Mouse (Mus musculus): ENCODE measurements around the gene Hist3h2ba.

Gene Hist3h2ba

GRCm38 (mm10) chr11:58985299-58985917 is 36.7 kb downstream of the Hist3h2ba start:
- DNase-seq (ENCODE audit: low spot score): no peak

DNA sequence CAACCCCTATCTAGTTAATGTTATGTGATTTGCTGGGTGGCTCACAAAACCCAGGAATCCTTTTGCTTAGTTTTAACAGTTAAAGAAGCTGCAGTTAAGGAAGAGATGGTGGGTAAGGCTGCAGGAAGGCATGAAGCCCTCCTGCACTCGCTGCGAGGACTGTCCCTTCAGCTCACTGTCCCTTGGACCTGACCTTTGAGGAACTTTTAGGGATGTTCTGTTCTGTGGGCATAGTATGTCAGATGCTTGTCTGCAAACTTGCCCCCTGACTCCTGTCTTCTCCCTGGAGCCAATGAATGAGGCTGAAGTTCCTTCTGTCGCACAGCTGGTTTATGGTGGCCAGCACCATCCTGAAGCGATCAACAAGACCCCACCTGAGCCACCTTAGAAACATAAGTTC is 40.4 kb downstream of the Hist3h2ba start:
- no peak for DNase-seq (ENCODE audit: low spot score)

DNA sequence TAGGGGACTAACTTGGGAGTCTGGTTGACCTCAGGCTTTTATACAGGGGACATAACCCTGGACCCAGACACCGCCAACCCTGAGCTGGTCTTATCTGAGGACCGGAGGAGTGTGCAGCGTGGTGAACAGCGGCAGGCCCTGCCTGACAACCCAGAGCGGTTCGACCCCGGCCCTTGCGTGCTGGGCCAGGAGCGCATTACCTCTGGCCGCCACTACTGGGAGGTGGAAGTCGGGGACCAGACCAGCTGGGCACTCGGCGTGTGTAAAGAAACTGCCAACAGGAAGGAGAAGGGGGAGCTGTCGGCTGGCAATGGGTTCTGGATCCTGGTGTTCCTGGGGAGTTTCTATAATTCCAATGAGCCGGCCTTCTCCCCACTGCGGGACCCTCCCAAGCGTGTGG is 41.4 kb downstream of the Hist3h2ba start:
- no peak for DNase-seq (ENCODE audit: low spot score)

DNA sequence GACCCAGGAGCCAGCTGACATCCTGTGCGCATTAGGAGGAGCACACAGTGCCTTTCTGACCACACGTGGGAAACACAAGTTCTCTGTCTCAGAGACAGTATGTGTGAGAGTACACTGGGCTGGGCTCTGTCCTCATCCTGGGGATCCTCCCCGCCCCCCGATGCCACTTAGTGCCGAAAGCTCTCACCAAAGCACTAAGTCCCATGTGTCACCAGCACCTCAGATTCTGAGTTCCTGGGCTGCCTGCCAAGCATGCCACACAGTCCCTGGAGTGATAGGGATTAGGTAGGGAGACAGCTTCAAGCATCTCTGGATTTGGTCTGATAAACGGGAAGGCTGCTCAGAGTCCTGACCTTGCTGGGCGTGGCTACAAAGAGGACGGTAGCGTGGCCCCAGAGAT is 42.1 kb downstream of the Hist3h2ba start:
- DNase-seq (ENCODE audit: low spot score): no peak

DNA sequence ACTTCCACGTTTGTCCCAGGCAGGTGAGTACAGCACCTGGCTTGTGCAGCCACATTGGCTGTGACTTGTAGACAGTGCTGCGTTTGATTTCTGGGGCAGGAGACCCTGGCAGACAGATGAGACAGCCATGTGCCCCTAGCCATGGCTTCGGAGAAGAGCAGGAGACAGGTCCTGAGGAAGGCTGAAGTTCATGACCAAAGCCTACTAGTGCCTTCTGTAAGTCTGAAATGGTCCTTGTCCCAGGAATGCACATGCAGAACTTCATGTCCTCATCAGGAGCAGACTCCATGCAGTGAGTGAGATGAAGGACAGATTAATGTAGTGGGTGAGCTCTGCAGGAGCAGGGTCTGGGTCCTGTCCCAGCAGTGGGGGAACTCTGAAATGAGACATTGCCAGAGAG is 43.2 kb downstream of the Hist3h2ba start:
- no peak for DNase-seq (ENCODE audit: low spot score)

GRCm38 (mm10) chr11:58993091-58993670 is 44.5 kb downstream of the Hist3h2ba start:
- no peak for DNase-seq (ENCODE audit: low spot score)

DNA sequence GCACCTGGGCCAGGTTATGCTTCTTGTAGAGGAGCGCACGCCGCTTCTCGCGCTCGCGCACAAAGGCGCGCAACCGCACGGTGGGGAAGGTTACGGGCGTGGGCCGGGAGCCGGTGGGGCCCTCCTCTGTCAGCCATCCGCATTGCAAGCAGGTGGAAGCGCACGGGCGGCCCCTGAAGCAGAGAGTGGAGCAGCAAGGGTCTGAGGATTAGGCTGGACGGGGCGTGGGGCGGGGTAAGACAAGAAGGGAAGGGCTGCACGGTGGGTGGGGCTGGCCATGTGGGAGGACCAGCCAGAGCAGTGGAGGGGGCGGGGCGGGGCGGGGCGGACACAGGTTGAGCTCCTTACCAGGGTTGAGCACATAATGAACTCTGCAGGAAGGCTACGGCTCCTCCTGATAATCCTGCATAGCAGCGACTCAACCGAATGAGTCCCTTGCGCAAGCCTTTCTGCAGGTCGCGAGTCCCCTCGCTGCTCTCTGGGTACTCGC is 45.7 kb downstream of the Hist3h2ba start:
- peak; percentile 75 for DNase-seq (ENCODE audit: low spot score)

- no peak for DNase-seq (ENCODE audit: low spot score)
Measured at GRCm38 (mm10) chr11:58995061-58995806, 46.5 kb downstream of the Hist3h2ba start.

GRCm38 (mm10) chr11:58995807-58996370 is 47.2 kb downstream of the Hist3h2ba start:
- no peak for DNase-seq (ENCODE audit: low spot score)

- no peak for DNase-seq (ENCODE audit: low spot score)
Measured at GRCm38 (mm10) chr11:58997541-58997940, 48.8 kb downstream of the Hist3h2ba start.
